Mouse (Mus musculus) MEL (cell line): Measurements from ENCODE around the gene Mindy3.

Experiments used
- CTCF ChIP-seq, 3 experiments: IDR thresholded peaks in 2 of 3; conservative IDR thresholded peaks in 1 of 3; 2 replicates each; pipeline ENCODE4 v1.5.1; 2011 to 2012; ENCODE audit warnings: low read length in 3 of 3, low read depth in 2 of 3, mild to moderate bottlenecking in 2 of 3, improper control_type of control experiment in 1 of 3, inconsistent platforms in 1 of 3, mixed read lengths in 1 of 3, moderate library complexity in 1 of 3; ENCODE audit not compliant: control insufficient read depth in 1 of 3, insufficient read depth in 1 of 3, poor library complexity in 1 of 3, severe bottlenecking in 1 of 3
- KAT2A ChIP-seq: conservative IDR thresholded peaks from 2 replicates; pipeline ENCODE4 v1.6.1; 2012; ENCODE audit warnings: low read depth, low read length, improper control_type of control experiment, inconsistent platforms
- MAX ChIP-seq: IDR thresholded peaks from 2 replicates; pipeline ENCODE4 v1.6.1; 2011; ENCODE audit warnings: low read length, improper control_type of control experiment
- POLR2A ChIP-seq, 2 experiments: IDR thresholded peaks; 2 replicates each; pipeline ENCODE4 v1.6.1; 2011 to 2012; ENCODE audit warnings: low read length in 2 of 2, mild to moderate bottlenecking in 2 of 2, control low read depth in 1 of 2, improper control_type of control experiment in 1 of 2, low read depth in 1 of 2, moderate library complexity in 1 of 2; ENCODE audit not compliant: control insufficient read depth in 1 of 2, insufficient read depth in 1 of 2, poor library complexity in 1 of 2
- POLR2AphosphoS2 ChIP-seq: IDR thresholded peaks from 2 replicates; pipeline ENCODE4 v1.6.1; 2011; ENCODE audit warnings: low read length, improper control_type of control experiment
- POLR2AphosphoS5 ChIP-seq: IDR thresholded peaks from 2 replicates; pipeline ENCODE4 v1.6.1; 2012; ENCODE audit warnings: low read depth, borderline replicate concordance, mild to moderate bottlenecking, inconsistent platforms, low read length, moderate library complexity, mixed read lengths

DNA sequence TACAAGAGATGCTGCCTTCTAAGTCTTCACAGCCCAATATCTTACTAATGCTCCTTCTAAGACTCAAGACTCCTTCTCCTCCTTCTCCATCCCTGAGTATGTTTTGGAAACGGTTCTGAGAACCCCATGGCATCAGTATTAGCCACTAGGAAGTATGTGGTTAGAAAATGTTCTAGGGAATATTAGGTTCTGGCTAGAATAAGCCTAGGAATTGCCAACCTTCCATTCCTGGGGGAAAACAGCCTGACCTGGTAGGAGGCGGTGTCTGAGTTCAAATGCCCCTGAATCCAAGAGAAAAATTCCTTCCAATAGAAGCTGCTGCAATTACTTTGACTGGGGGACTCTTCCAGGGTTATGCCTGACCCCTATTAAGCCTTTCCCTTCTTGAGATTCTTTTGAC is 93.4 kb downstream of the Mindy3 start:
- TF ChIP-seq CTCF (IDR thresholded peaks at IDR 0.05 in 2 of 3, conservative IDR thresholded peaks at IDR 0.05 in 1 of 3; ENCODE audit: control insufficient read depth in 1 of 3, insufficient read depth in 1 of 3, low read depth in 2 of 3, low read length in 3 of 3, poor library complexity in 1 of 3, severe bottlenecking in 1 of 3) (no peak), KAT2A (no peak), POLR2A (IDR thresholded peaks at IDR 0.05; ENCODE audit: control insufficient read depth in 1 of 2, insufficient read depth in 1 of 2, low read depth in 1 of 2, low read length in 2 of 2, poor library complexity in 1 of 2) (no peak), POLR2AphosphoS2 (no peak), POLR2AphosphoS5 (no peak), MAX (no peak)
